Mouse (Mus musculus): Measurements from ENCODE around the gene Fscn1. TPM values are rescaled to one million over a fixed set of nuclear protein-coding genes. Genes with fewer than 3 reads are reported as not detected.

Fscn1 gene
- total RNA-seq, 2 experiments from 2014 or later = 408 to 429 TPM

DNA sequence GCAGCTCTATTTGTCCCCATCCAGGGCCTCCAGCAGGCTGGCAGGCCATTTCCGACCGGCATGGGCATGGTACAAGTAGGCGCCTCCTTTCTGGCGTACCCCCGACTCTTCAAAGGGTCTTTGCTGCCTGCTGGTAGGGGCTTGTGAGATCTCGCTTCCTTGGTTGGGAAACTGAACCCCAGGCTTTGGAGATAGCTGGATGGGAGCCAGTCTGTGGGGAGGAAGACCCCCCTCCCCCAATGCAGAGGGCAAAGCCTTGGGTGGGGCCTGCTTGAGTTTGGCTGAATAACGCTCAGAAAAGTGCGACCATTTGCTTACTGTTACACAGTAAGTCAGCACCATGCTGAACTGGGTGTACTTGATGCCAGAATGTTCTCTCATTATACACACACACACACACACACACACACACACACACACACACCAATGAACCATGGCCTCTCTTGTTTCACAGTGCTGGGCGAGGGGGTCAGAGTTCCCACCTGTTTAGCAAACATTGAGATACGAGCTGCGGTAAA lies 2.4 kb downstream of the Fscn1 start:
- intact Hi-C loops (cut with DNase I) = loop anchor here (5.0 kb wide), 1 partner anchor 145 kb away; the partner anchor contains the start of gene Tnrc18
- DNase-seq (ENCODE audit: low spot score in 2 of 2) = peak in 1 of 2 experiments; percentile 22

DNA sequence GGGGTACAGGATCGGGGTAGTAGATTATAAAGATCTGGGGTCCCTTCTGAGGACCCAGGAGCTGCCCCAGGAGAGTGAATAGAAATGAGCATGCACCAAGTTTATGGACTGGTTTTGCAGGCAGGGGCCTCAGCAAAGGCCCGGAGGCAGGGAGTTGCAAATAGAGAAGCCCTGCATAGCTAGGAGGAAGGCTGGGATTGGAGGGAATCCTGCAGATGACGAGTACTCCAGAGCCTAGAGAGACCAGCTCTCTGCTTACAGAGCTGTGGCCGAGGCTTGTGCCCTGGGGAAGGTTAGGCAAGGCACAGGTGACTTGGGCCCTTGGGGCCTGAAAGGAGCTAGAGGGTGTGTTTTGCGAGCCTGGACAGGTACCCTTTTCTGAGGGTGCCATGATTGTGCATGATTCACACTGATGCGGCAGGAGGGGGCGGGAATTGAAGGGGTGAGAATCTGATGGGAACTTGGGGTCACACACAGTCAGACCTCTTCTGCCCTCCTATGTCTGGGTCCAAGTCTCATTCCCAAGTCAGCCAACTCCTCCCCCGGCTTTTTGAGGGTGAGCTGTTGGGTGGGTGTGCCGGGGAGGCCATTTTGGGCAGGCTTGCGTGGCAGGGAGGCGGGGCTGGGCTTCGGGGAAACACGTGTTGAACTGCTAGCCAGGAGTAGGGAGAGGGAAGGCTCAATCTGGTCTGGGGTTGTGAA lies 3.0 kb downstream of the Fscn1 start:
- peak; percentile 70 to 71 for DNase-seq (ENCODE audit: low spot score in 2 of 2)
- intact Hi-C loops (cut with DNase I) = loop anchor here (5.0 kb wide), 1 partner anchor 146 kb away; the partner anchor contains the start of gene Tnrc18

DNA sequence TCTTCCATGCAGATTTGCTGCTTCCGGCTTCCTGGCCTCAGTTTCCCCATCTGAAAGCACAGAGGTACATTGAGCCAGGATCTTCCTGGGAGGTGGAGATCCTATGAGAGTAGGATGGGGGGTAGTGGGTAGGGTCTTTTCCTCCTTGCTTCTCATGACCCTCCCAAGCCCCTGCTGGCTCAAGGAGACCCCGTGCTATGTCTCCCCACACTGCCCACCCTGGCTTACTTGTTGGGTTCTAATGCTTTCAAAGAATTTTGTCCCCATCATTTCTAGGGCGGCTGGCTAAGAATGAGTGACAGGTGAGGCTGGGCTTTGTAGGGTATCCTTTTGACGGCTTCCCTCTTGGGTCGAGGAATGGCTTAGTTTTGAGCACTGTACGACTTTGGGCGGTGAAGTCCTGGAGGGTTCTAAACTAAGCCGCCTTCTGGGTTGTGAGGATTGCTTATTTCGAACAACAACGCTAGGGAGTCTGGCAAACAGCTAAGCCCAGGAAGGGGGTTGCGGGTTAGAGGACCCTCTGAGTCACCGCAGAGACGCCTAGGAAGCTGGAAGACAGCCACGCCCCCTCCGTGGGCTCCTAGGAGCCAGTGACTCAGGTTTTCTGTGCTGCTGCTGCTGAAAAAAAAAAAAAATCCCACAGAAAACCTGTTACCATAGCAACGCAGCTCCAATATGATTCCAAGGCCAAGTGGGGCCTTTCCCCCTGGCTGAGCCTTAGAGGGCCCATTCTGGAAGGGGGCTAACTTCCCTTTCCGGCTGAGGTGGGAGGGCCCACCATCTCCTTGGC lies 3.8 kb downstream of the Fscn1 start:
- DNase-seq (ENCODE audit: low spot score in 2 of 2) = peak; percentile 81 to 89
- intact Hi-C loops (cut with DNase I) = loop anchor here (5.0 kb wide), 1 partner anchor 147 kb away; the partner anchor contains the start of gene Tnrc18

DNA sequence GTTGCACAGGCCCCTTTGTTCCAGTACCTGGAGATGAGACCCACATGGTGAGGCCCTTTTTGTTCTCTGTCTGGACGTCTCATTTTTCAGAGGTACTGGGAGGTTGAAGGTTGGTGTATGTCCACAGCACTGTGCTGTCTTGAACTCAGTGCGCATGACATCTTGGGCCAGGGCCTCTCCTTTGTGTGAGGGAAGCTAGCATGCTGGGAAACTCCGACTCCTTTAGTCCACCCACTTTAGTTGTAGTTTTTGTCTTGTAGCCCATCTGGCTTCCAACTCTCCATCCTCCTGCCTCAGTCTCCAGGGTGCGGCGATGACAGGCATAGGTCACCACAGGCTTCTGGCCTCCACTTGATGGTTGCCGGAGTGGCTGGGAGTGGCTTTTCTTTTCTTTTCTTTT lies 4.5 kb downstream of the Fscn1 start:
- DNase-seq (ENCODE audit: low spot score in 2 of 2) = no peak
- intact Hi-C loops (cut with DNase I) = loop anchor here (5.0 kb wide), 1 partner anchor 147 kb away; the partner anchor contains the start of gene Tnrc18

DNA sequence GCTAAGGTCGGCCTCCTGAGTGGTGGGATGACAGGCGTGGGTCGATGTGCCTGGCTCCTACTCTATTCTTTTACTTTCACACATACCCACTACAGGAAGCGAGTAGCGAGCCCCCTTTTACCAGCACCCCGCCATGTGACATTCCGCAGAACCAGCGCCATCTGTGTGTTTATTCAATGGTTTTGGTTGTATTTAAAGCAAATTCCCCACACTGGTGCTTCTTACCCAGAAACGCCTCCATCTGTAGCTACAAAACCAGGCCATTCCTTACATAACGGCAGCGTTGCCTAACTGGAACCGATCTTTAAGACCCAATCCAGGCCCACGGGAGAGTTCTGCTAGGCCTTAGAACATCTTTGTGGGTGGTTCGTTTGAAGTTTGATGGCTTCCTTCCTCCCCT lies 8.3 kb downstream of the Fscn1 start:
- intact Hi-C loops (cut with DNase I) = no loop called here
- peak; percentile 73 to 76 for DNase-seq (ENCODE audit: low spot score in 2 of 2)

DNA sequence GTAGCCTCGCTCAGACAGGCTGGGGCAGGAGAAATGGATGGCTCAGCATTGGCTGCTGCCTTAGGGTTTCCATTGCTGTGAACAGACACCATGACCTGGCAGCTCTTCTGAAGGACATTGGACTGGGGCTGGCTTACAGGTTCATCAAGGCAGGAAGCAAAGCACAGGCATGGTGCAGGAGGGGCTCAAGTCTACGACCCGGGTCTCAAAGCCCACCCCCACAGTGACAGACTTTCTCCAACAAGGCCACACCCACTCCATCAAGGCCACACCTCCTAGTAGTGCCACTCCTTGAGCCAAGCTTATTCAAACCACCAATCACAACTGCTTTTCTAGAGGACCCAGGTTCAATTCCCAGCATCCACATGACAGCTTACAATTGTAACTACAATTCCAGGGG lies 13.8 kb downstream of the Fscn1 start:
- intact Hi-C loops (cut with DNase I) = no loop called here
- no peak for DNase-seq (ENCODE audit: low spot score in 2 of 2)

DNA sequence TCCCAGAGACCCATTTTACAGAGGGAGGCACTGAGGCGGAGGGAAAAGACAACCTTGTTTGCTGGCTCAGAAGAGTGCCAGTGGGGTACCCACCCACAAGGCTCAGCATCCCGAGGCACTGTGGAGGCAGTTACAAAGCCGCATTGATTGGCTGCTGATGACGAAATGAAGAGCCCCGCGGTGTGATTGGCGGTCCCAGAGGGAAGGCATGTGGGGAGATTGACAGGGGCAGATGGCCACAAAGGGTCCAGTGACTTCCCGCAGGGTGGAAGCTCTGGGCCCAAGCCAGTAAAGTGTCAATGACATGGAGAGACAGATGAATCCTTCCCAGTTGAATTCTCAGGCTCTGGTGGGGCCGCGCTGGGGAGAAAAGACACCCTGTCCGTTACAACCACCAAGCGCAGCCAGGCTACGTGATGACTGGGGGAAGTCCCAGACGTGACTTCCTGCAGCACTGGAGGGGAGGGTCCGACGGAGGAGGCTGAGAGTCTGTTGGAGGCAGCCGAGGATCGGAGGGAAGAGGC lies 14.5 kb downstream of the Fscn1 start:
- peak; percentile 67 to 72 for DNase-seq (ENCODE audit: low spot score in 2 of 2)
- intact Hi-C loops (cut with DNase I) = no loop called here

DNA sequence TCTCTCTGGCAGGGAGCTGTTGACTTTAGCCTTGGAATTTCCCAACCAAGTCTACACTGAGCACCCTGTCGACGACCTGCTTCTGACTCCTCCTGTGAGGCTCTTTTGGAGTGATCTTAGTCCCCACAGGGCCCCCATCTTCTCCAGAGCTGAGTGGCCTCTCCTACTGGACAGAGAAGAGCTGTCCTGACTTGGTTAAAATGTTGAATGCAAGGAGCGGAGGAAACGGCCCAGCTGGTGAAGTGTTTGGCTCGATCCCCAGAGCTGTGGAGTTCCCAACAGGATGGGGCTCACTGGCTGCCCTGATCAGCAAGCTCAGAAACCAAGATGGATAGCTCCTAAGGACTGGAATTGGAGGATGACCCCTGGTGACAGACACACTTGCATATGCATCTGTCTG lies 16.4 kb downstream of the Fscn1 start:
- DNase-seq (ENCODE audit: low spot score in 2 of 2) = no peak
- intact Hi-C loops (cut with DNase I) = no loop called here

DNA sequence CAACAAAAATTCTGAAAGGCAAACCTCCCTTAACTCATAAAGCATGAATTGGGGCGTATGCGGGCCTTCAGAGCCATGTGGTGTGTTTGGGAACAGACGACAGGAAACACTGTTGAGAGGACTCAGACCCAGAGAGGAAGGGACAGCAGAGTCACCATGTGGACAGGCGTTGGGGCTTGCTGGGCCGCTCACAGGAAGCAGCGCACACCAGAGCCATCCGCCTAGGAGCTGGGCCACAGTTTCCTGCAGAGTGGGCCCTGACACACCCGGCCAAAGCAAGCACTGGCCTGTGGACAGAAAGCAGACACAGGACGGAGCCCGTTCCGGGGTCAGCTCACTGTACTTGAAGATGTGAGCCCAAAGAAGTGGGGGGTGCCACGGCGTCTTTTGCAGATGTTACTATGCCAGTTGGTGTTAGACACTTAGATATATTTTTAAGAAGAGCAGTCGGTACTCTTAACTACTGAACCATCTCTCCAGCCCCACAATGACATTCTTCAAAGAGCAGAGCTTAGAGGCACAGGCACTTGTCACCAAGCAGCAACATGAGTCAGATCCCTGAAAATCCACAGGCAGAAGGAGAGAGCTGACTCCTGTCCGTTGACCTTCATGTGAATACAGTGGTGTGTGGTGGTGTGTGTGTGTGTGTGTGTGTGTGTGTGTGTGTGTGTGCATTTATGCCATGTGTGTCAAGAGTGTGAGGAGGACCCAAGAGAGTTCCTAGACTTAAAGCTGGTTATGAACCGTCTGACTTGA lies 22.1 kb downstream of the Fscn1 start:
- DNase-seq (ENCODE audit: low spot score in 2 of 2) = peak in 1 of 2 experiments; percentile 40
- intact Hi-C loops (cut with DNase I) = no loop called here

DNA sequence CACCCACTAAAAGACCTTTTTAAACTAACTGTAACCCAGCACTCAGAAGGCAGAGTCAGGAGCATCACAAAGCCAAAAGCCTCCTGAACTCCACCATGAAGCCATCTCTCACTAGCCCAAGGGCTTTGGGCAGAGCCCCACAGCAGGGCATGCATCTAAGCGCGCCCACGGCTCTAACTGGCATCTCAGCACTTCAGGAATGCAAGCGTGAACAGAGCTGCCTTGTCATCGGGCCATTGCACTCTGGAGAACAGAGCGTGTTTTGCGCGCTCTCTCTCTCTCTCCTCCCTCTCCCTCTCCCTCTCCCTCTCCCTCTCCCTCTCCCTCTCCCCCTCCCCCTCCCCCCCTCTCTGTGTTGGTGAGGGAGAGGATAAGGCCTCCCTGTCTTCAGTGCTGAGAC lies 23.0 kb downstream of the Fscn1 start:
- no peak for DNase-seq (ENCODE audit: low spot score in 2 of 2)
- intact Hi-C loops (cut with DNase I) = no loop called here

DNA sequence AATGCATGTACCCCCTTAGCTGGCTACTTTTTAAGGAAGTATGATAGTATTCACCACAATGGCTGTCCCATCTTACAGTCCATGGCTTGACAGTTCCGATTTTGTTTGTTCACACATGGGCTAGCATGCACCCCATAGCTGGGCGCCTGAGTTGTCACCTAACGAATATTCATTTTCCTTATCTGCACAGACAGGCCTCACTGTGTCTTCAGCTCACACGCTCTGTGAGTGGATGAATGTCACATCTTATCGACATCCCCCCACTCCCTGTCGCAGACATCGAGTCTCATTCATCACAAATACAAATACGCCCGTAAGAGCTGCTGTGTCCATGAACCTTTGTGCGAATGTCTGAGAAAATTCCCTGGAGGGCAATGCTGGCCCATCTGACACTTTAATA lies 24.1 kb downstream of the Fscn1 start:
- intact Hi-C loops (cut with DNase I) = no loop called here
- DNase-seq (ENCODE audit: low spot score in 2 of 2) = no peak

DNA sequence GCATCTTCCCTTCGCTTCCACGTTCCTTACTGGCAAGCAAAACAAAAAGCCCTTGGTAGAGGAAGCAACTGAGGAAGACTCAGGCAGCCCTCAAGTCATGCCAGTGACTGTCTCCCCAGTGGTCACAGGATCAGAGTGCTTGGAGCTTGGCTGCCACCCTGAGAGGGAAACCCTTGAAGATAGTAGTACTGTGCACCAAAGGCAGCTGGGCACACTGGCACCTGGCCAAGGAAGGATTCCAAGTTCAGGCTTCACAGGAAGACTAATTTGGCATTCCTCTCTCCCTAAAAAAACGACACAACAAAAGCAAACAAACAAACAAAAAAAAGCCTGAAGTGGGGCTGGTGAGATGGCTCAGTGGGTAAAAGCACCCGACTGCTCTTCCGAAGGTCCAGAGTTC lies 28.4 kb downstream of the Fscn1 start:
- DNase-seq (ENCODE audit: low spot score in 2 of 2) = peak; percentile 68 to 73

DNA sequence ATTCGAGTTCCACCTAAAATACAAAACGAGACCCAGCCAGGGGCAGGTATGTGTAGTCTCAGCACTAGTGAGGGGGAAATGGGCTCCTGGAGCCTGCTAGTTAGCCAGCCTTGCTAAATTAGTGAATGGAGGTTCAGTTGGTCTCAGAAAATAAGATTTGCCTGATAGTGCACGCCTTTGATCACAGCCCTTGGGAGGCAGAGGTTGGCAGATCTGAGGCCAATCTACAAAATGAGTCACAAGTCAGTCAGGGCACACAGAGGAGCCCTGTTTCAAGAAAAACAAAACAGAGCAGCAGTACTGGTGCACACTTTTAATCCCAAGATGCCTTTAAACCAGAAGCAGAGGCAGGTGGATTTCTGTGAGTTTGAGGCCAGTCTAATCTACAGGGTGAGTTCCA lies 29.0 kb downstream of the Fscn1 start:
- intact Hi-C loops (cut with DNase I) = no loop called here

More for the DNA sequence above, 28.4 kb downstream of the Fscn1 start:
- intact Hi-C loops (cut with DNase I) = no loop called here

DNA sequence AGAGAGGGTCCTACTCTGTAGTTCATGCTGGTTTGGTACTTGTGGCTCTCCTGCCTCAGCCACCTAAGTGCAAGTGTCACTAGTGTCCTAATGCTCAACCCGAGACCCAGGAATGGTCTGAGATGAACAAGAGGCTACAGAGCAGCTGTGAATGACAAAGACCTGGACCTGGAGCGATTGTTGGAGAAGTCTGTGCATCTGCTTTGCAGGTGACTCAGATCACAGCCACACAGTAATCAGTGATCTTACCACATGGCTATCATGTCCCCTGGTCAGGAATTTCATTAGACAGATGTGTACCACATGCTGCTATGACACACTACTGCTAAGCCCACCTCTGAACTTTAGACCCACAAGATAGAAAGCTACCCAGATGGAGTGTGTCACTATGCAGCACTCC lies 34.6 kb downstream of the Fscn1 start:
- no peak for DNase-seq (ENCODE audit: low spot score in 2 of 2)
- intact Hi-C loops (cut with DNase I) = no loop called here

More for the DNA sequence above, 29.0 kb downstream of the Fscn1 start:
- no peak for DNase-seq (ENCODE audit: low spot score in 2 of 2)

DNA sequence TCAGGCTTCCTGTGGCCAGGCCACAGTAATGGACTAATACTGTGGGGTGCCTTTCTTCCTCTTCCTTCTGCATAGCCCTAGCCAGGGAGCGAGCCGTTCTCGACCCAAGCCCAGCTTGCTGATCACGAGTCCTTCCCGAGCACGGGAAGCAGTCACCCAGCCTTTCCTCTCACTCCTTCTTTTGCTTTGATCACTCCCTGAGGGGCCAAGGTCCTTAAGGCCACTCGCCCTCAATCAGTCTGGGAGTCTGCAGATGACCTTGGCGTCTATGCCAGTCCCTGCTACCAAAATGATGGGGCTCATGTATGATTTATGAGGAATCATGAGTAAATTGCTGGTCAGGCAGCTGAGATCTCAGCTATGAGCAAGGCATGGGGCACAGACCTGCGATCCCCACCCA lies 37.4 kb downstream of the Fscn1 start:
- DNase-seq (ENCODE audit: low spot score in 2 of 2) = no peak
- intact Hi-C loops (cut with DNase I) = no loop called here

DNA sequence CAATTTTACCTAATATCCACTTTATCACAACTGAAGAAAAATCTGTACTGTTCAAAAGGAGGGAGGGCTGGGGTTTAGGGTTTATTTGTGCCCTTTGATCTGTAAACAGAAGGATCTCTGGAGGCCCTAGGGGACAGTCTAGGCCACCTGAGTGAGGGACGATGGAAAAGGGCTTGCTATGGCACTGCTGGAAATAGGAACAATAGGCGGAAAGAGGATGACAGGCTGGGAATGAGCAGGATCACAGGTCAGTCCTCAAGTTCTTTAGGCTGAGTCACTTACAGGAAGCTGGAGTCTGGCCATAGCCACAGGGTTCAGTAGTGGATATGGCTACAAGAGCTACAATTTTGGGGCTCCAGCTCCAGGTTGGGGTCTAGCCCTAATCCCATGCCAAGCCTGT lies 38.0 kb downstream of the Fscn1 start:
- intact Hi-C loops (cut with DNase I) = no loop called here

DNA sequence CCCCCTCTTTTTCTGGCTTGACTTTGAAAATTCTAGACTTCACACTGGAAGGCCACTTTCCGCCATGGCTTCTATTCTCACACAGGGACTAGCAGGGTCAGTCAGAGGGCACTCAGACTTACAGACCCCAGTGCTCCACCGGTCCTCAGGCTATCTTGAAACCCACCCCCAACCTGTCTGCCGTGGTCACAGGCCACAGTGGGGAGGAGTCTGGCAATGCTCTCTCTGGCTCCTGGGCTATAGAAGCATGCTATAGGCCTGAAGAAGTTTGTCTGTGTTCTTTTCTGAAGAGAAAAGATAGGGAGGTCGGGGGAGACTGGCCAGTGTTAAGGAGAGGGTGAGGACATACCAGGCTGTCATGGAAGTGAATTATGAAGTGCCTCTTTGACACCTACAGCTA lies 39.9 kb downstream of the Fscn1 start:
- no peak for DNase-seq (ENCODE audit: low spot score in 2 of 2)
- intact Hi-C loops (cut with DNase I) = no loop called here

More for the DNA sequence above, 38.0 kb downstream of the Fscn1 start:
- DNase-seq (ENCODE audit: low spot score in 2 of 2) = no peak

DNA sequence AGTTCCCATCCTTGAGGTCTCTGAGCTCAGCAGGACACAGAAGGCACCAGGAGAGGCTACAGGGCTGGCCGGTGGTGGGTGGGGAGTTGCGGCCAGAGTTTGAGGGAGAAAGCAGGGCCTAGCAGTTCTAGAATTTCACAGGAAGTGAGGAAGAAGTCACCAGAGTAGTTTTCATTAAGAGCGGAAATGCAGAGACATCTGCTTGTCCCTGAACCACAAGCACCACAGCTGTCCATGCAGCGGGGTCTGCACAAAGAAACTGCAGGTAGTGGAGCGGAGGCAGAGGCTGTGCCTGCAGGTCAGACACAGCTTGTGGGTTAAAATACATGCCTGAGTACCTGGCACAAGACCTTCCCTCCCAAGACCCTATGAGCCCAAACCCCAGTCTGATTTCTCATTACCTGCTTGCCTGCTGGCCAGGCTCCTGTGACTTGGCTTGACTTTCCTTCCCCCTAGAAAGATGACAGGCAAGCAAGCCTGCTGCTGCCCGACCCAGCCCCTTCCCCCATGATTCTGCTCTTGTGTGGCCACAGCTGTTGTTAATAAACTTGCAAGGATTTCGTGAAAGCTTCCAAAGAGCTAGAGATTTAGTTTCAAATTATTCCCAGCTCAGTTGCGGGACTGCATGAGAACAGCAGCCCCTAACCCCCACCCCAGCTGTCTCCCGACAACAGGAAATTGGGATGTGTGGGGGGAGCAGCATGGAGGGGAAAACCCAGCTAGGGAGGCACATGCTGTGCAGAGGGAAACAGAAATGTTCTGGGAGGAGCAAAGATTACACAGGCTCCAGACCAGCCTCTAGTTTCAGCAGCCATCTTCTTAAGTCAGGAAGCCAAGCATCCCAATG lies 40.7 kb downstream of the Fscn1 start:
- DNase-seq (ENCODE audit: low spot score in 2 of 2) = no peak
- intact Hi-C loops (cut with DNase I) = no loop called here

DNA sequence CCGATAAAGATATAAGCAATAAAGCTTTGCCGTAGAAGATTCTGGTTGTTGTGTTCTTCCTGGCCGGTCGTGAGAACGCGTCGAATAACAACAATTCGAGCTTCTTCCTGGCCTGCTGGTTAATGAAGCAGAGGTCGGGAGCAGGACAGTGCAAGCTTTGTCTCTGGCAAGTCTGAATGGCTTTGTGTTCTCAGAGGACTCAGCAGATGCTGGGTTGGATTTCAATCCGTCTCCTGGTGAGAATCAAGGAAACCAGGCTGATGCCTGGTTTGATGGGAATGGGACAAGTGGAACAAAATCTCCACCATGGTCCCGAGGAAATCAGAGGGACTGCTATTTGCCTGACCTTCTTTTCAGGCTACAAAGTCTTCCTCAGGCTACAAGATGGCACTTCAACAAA lies 49.2 kb downstream of the Fscn1 start:
- DNase-seq (ENCODE audit: low spot score in 2 of 2) = peak in 1 of 2 experiments; percentile 31
- intact Hi-C loops (cut with DNase I) = no loop called here

Measured in left cerebral cortex, postnatal 14 days (tissue).